Mouse (Mus musculus): ENCODE data around the gene Gm2115. TPM values are rescaled to one million over a fixed set of nuclear protein-coding genes. Genes with fewer than 3 reads are reported as not detected.

Gene Gm2115
- total RNA-seq, 2 experiments from 2014 or later, result not detected

DNA sequence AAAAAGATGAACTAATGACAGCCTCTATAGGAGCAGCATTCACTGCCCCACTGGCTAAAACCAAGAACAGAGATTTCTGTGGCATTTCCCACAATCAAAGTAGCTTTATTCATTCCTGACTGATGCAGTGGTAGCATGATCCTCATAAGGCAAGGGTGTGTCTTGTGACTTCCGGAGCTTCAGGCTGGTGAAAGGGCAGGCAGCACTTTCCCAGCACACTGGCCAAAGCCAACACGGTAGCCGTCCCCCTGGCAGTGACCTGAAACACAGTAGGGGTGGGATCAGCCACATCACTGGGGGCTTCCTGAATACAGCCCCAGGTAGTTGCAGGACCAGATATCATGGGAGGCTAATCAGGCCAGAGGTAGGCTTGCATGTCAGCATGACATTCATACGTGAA, 56.3 kb downstream of the Gm2115 start:
- no peak for ATAC-seq (replicated peaks; ENCODE audit: poor library complexity)

DNA sequence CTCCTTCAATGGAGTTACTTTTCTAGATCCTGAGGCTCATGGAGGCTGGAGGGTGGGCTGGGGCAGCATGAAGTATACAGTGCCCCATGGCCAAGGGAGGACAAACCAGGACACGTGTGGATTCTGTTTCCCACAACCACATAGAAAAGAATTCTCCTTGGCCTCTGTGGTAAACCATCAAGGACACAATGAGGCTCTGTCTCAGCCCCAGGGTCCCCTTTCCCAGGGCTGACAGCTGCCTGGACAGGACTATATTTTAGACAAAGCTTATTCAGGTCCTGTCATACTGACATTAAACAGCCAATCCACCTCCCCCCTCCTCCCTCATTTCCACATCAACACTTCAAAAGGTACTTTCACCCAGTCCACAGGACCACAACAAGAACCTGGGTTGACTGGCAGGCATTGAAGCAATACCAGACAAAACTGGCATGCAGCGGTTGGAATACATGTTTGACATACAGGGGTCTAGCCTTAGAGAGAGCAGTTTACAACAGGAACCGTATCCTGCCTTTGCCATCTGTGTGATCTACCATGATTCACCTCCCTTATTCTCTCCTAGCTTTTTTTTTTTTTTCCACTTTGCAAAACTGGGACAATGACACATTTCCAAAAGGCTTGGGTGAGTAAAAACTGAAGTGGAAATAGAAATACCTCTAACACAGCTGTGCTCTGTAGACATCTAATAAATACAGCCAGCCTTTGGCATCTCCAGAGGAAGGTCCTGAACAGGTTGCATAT, 57.8 kb downstream of the Gm2115 start:
- no peak for ATAC-seq (replicated peaks; ENCODE audit: poor library complexity)

DNA sequence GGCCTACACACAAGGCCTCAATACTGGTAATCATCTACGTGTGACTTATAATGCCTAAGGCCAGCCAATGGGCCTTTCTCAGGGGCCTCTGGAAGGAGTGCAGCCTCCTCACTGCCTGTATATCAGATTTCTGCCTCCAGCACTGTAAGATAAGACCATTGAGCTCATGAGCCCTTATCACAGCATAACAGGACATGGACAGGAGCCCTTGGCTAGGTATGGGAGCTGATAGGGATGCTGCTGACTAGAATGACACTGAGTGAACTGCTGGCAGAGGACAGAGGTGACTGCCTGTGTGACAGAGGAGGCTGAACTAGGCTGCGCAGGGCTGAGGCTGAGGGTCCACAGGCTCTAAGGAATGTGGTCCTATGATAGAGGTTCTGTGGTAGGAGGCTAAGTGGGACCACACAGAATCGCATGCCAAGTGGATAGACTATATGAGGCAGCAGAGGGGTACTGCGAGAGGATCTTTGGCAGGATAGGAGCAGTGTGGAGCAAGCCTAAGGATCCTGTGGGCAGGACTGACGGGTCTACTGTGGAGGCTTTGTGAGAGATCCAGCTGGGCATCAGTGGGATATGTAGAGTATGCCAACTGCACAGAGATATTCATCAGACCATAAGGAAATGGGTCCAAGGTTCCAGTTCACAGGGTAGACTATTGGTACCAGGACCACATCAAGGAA, 58.5 kb downstream of the Gm2115 start:
- ATAC-seq (replicated peaks; ENCODE audit: poor library complexity), result peak; percentile 84

DNA sequence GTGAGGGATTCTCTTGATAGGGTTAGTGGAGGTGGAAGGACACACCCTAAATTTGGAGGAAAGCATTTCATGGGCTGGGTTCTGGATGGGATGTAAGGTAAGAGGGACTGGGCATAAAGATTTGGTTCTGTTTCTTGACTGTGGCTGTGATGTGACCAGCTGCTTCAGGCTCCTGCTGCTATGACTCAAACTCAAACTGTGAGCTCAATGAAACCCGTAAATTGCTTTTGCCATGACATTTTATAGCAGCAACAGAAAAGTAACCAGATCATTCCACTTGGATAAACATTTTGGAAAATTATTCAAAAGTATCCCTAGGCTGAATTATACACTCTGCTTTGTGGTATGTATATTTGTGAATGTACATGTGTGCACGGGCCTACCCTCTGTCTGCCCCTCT, 61.9 kb downstream of the Gm2115 start:
- no peak for ATAC-seq (replicated peaks; ENCODE audit: poor library complexity)

DNA sequence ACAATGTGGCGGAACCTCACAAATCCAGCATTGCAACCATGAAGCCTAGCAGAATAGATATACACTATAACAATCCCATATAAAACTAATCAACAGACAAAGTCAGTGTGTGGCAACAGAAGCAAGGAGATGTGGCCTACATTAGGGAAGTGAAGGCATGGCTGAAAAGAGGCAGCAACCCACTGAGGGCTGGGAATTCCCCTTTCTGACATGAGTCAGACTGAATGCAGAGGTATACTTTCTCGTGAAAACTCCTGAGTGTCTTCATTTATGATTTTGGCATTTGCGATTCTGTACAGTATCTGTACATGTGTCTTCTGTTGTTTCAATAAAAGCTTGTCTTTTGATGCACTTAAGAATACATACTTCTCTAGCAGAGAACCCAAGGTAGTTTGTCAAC, 62.6 kb downstream of the Gm2115 start:
- 0 out of 2 replicates have a peak, but pooled peaks have one; percentile 18 for ATAC-seq (replicated peaks; ENCODE audit: poor library complexity)

DNA sequence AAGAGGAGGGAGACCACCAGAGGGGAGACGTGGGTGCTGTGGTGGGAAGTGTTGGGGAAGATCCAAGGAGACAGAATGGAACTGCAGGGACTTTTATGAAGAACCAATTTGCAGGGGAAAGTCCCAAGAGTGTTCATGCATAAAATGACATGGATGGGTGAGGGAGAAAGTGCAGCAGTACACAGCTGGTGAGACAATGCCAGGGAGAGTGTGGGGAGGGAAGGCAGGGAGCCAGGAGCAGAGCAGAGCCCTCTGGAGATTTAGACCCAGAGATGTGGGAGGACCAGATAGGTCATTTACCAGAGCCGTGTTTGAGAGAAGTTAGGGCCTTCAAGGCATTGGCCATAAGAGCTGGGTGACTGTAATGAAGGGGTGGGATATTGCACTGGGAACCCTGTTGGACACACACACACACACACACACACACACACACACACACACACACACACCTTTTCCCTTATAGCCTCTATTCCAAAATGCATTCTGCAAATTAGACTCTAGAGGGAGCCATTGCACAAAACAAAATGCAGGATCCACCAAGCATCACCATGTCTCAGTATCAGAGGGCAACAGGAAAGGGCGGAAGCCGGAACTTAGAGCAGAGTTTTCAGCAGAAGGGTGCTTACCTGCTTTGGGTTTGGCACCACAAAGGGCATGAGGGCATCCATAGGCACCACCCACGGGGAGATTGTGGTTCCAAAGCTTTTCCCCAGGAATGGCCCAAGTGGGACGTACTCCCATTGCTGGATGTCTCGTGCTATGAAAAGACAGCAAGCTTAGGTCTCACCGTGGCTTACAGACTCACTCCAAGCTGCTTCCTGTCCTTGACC, 65.5 kb downstream of the Gm2115 start:
- ATAC-seq (replicated peaks; ENCODE audit: poor library complexity), result peak; percentile 94

DNA sequence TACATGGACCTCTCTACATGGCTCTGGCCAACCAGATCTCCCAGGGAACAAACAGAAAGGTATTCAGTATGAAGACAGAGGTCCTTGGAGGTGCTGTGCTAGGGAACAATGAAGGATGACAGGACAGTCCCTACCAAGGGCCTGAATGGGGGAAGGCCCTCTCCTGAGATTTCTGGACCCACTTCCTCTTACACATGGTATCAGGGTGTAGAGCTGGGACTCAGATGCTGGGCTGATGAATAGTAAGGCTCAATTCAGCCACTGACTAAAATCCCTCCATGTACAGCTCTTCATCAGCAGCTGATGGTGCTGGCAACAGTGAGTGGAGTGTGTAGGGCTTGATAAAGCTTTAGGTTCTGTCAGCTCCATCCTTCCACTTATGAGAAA, 66.2 kb downstream of the Gm2115 start:
- no peak for ATAC-seq (replicated peaks; ENCODE audit: poor library complexity)

DNA sequence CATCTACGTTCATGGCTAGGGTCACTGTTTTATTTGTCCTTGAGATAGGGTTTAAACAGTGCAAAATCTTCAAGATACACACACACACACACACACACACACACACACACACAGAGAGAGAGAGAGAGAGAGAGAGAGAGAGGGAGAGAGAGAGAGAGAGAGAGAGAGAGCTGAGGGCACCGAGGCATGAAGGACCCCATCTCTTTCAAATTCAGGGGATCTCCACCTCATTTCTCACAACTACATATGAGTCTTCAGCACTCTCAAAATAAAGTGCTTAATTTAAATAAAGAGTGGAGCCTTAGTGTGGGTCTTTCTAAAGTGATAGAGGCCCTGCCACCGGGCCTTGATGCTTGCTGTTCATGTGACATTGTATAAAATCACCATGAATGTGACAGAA, 67.2 kb downstream of the Gm2115 start:
- ATAC-seq (replicated peaks; ENCODE audit: poor library complexity), result no peak

DNA sequence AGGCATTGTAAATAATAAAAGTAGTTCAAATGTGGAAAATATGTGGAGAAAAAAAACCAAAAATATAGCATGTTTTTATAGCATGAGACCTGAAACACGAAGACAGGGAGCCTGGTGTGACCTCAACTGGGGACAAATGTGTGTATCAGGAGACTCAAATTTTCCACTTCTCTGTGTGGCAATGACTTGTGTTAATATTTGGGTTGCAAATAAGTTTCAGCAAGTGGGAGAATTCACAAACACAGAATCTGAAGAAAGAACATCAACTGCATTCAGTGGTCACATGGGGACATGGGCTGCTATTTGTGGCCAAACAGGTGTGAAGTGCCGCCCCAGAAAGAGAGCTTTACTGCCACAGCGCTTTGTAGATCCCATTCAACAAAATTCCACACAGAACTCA, 67.9 kb downstream of the Gm2115 start:
- no peak for ATAC-seq (replicated peaks; ENCODE audit: poor library complexity)

DNA sequence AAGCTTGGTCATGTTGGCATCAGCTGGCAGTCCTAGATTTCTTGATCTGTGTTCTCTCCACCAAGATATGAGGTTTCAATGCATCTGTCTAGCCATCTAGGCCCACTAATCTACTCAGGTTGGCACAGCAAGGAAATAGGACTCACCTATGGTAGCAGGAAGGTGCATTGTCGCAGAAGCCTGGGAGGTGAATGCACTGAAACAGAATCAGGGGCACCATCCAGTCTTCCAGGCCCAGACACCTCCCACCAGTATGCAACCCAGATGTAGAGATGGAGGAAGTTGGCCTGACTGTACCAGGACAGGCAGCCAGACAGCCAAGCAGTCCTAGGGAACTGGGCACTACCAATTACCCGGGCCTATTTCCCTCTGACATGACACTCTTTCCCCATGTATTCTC, 71.9 kb downstream of the Gm2115 start:
- ATAC-seq (replicated peaks; ENCODE audit: poor library complexity), result no peak

DNA sequence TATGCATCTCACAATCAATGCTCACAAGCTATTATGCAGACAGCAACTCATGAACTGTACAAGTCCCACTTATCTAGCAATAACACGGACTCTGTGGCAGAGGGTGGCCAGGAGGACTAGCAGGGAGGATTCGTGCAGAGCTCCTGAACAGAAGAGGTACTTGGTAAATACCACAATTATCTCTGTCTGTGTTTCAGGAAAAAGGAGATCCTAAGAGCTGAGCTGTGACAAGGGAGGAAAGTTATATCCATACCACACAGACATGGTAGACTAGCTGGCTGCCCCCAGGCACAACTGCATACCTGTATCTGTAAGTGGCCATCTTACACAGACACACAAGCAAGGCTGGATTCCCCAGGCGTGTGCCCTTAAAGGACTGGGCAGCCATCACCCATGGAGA, 72.6 kb downstream of the Gm2115 start:
- no peak for ATAC-seq (replicated peaks; ENCODE audit: poor library complexity)

DNA sequence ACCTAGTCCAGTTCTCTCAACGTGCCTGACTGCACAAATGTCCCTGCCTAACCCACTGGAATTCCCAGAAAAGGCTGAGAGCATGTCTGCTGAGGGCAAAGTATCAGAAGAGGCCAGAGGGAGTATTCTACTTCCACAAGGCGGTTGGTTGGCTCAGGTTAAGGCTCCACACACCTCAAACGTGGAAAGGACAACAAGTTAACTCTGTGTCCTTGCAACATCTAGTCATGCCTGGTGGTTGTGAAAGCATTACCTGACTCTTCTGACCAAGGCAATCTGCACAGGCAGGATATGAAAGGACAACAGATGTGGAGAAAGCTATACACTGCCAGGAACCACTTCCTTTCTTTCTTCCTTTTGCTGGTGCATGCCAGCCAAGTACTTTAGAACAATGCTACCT, 75.7 kb downstream of the Gm2115 start:
- ATAC-seq (replicated peaks; ENCODE audit: poor library complexity), result peak; percentile 35

DNA sequence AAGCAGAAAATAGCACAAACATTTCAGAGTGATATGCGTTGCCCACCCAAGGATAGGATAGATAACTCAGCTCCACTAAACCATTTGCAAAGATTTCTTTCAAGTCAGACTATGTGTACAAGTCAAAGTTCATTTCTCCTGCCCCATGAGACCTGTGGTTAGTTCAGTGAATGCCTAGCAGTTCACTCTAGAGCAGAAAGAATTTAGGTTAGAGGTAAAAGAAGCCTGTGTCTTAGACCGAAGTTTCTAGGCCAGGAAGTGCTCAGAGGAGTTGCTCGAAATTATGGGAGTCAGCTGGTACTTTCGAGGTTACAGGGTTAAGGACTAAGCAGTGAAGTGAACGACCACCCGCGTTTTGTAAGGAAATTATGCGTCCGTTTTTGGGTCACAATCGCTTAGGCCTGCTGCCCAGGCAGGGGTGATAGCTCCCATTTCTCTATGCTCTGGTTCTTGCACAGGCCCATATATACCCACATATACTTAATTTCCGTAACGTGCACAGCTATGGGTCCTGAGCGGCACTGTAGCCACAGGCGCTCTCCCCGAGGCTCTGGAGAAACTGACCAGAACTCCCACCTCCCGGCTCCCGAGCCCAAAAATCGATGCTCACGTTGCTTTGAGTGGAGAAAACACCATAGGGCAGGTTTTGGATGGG, 76.4 kb downstream of the Gm2115 start:
- ATAC-seq (replicated peaks; ENCODE audit: poor library complexity), result peak; percentile 14; the same call in 1 of the 2 replicates

DNA sequence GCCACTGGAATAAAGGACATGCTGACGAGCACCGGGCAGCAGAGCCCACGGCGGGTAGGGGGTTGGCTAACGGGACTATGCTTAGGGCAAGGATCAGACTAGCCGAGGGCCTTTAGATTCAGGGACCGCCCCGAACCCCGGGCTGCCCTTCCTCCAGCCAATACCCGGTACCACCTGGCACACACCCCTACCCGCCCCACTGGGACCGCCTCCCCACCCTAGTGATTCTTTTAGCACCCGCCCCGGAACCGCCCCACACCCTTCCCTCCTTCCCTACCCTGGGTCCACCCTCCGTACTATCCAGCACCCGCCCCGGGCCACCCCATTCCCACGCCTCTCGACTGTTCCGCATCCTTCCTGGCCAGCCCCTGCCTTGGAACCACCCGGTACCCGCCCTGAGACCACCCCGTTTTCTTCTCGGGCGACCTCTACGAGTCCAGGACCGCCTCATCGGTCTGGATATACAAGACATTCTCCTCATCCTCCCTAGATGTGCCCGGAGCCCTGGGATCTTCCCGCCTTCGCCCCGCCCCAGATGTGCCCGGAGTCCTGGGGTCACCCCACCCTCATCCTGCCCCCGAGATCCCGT, 77.0 kb downstream of the Gm2115 start:
- peak; percentile 74 for ATAC-seq (replicated peaks; ENCODE audit: poor library complexity)

DNA sequence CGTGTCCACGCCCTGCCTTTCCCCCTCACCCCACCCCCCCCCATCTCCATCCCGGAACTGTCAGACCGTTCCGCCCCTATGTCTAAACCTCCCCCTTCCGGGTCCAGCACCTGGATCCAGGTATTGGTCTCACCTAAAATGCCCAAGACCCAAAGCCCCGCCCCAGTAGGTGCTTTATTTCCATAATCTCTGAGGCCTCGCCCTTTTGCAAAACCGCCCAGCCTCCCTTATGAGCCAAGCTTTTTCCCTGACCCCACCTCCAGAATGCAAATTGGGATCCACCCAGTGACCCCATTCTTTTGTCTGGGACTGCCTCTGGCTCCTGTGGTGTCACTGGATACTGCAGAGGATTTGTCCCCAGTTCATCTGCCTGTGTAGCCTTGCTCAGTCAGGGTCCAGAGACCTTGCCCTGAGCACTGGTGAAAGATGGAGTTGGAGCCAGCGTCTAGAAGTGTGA, 77.6 kb downstream of the Gm2115 start, which contains the start of gene Fah:
Fah (minus strand) TSS at position 430 of the 457 bp plus-strand sequence.
- 0 out of 2 replicates have a peak, but pooled peaks have one; percentile 18 for ATAC-seq (replicated peaks; ENCODE audit: poor library complexity)

DNA sequence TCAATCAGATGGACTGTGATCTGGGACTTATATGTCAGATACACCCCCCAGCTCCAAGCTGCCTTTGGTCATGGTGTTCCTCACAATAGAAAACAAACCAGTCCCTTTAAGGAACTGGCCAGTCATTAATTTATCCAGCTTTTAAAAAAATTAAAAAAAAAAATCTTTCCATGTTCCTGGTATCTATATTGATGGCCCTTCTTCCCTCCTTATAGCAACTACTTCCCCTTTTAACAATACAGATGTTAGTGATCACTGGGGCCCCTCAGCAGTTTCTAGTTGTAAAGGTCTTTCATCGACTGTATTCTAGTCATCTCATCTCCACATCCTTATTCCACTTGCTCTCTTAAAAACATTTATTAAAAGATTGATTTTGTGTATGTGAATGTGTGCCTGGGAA, 82.9 kb downstream of the Gm2115 start:
- ATAC-seq (replicated peaks; ENCODE audit: poor library complexity), result peak; percentile 54

DNA sequence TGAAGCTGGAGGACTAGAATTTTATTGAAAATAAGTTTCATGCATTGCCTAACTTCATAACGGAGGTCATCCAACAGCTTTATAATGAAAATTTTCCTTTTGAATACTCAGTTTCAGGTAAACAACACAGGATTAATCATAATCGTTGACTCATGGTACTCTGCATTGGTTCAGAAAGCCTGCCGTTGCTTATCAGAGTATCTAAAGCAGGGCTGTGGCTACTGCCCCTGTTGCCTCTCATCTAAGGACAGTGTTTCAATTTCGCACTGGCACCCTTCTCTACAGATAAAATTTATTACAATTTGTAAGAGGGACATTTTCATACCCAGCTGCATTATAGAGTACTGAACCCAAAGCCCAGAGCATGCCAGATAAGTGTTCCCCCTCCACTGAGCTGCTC, 83.7 kb downstream of the Gm2115 start:
- ATAC-seq (replicated peaks; ENCODE audit: poor library complexity), result peak; percentile 54

DNA sequence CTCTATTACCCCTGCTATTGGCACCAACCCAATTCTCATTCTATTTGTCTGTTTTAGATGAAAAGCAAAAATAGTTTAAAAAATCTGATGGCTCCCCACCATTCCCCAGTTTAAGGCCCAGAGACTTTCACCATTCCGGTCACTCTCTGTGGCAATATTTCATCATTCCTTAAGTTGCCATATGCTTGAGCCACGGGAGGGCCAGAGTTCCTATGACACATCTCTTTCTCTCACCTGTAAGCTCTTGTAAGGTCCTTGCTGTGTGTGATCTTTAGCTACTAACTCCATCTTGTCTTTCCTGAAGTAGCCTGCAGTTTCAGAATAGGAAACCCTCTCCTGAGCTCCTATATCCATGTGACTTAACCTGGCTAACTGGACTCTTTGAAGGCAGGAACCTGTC, 90.2 kb downstream of the Gm2115 start:
- no peak for ATAC-seq (replicated peaks; ENCODE audit: poor library complexity)

DNA sequence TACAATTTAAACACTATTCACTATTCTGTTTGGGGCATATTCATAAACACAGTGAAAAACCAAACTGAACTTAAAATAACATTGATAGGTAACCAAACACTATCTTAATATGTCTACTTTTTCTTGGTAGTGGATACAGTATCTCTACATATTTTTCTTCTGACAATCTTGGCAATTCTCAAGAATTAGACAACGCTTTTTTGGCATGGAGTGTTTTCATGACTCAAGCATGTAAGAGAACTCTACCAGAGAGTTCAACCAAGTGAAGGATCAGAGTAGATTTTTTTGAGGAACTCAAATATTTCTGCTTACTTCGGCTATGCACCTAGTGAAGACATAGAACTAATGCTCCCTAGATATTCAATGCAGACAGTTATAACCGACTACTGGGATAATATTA, 92.2 kb downstream of the Gm2115 start:
- no peak for ATAC-seq (replicated peaks; ENCODE audit: poor library complexity)

DNA sequence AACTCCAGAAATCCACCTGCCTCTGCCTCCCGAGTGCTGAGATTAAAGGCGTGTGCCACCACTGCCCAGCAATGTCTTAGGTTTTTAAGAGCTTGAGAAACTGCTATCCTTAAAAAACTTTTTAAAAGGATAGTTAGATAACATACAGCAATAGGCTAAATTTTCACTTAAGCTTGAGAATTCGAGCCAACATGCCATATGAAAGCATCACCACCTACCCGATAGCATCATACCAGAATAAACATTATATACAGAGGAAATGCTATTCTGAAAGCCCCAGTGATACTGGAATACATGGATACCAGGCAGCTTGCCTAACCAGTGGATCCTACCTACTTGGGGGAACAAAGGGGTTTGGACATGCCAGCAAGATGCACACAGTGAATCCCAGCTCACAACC, 95.0 kb downstream of the Gm2115 start:
- no peak for ATAC-seq (replicated peaks; ENCODE audit: poor library complexity)

DNA sequence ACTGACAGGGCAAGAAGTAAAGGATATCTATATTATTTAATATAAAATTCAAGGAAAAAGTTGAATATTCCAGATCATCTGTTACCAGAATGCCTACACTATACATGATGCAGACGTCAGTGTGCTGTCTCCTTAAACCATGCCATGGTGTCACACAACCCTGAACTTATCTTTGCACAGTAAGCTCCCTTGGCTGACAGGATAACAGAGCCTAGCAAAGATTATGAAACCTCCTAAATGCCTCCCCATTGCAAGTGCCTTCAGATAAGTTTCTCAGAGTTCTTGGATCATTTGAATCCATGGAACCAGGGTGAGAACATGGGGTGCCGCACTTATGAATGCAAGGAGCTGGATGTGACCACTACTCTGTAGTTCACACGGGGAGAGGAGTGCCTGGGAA, 103.1 kb downstream of the Gm2115 start:
- ATAC-seq (replicated peaks; ENCODE audit: poor library complexity), result peak; percentile 84
